Mouse (Mus musculus): ENCODE measurements around the gene Dus2.

Gene Dus2

DNA sequence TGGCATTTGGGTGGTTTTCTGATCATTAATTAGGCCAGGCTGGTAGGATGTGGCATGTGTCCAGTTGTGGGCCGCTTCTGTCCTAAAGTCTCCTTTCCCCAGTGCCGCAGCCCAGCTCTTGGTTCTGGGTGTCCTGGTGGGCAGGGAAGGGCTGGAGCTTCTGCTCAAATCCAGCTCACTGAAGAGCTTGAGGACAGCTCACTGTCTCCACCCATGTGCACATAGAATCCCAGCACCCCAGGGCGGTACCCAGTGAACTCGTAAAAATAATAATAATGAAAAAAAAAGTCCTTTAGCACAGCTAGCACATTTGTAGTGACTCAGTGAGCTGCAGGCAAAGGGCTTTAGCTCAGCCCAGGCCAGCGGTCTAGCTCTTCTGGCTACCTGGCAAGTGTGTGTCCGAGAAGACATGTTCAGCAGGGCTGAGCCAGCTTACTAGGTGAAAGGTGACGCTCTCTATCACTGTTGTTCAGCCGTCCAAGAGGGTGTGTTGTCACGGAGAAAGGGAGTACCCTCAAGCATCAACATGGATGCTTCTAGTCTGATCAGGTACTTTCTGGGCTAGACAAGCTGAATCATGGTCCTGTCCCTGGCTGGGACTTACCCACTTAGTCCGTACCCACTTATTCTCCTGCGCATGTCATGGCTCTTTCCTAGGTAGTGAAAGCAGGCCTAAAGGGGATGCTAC lies 55.9 kb downstream of the Dus2 start:
- DNase-seq, result no peak

DNA sequence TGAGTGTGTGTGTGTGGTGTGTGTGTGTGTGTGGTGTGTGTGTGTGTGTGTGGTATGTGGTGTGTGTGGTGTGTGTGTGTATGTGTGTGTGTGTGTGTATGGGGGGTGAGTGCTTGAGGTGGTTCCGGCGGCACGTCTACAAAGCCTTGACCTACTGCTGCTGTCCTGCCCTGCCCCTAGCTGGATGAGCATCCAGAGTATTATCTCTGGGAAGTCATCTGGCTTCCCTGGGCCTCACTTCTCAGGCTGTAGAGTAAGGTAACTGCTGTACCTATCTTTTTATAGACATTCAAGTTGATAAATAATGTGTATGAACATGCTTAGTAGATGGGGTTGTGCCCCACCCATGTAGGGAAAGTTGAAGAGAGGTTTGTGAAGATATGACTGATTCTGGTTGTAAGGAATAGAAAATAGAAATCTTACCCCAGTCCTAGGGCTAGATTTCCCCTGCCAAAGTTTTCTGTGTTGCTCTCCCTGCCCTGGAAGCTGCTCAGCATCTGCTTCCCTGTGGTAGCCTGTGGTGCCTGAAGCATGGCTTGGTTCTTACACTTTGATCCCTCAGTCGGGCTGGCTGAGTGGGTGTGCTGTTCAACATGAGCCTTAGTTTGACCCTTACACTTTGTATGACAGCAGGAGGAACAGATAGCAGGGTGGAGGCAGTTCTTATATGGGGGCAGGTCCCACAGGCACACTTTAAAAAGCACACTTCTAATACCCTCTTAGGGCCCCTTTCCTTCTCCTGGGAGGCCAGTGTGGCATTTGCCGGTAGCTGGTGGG lies 56.9 kb downstream of the Dus2 start:
- DNase-seq, result no peak

DNA sequence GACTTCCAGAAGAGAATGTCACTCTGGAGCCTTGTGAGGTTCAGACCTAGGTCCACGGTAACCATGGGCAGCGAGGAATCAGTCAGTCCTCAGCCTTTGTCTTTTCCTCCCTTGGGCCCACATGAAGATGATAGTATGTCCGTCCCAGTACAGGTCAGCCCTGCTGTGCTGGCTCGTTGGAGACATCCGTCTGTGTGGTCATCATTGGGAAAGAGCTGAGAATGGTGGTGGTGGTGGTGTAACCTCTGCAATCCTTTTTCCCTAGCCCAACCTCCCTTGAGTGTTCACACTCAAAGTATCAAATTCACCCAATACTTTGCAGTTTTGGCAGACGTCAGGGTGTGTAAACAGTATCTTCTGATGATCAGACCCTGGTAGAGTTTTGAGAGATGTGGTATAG lies 58.7 kb downstream of the Dus2 start:
- no peak for DNase-seq

DNA sequence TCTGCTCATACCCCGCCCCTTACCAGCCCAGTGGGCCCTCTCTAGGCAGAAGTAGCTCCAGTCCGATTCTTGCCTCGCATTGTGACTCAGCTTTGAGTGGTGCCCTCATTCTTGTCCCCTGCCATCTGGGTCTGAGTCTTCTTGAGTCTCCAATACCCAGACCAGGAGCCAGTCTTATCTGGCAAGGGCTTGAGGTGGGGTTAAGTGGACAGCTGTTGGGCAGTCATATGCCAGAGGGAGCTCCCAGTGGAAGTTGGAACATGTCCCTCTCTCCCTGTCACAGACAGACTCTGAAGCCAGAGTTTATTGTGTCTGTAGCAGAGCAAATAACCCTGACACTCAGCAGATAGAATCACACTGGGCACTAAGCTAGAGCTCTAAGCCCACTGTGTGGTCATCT lies 59.9 kb downstream of the Dus2 start:
- DNase-seq, result no peak

DNA sequence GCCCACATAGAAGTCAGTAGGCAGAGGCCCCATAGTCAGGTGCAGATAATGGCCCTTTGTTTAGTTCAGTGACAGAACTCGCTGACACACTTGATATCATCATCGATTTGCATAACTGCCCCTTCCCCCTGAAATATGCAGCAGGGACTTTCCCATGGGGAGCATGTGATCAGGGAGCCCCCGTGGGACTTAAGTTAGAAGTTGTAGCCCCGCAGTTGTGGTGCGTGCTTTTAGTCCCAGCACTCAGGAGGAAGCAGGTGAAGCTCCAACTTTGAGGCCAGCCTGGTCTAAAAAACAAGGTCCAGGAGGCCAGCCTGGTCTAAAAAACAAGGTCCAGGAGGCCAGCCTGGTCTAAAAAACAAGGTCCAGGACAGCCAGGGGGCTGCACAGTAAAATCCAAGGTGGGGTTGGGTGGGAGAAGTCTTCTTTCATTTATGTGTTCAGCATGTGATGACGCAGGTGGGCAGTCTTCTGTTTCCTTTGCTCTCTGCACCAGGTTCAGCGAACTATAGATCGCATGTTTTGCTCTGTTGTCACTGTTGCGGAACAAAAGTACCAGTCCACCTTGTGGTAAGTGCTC lies 61.5 kb downstream of the Dus2 start:
- no peak for DNase-seq

DNA sequence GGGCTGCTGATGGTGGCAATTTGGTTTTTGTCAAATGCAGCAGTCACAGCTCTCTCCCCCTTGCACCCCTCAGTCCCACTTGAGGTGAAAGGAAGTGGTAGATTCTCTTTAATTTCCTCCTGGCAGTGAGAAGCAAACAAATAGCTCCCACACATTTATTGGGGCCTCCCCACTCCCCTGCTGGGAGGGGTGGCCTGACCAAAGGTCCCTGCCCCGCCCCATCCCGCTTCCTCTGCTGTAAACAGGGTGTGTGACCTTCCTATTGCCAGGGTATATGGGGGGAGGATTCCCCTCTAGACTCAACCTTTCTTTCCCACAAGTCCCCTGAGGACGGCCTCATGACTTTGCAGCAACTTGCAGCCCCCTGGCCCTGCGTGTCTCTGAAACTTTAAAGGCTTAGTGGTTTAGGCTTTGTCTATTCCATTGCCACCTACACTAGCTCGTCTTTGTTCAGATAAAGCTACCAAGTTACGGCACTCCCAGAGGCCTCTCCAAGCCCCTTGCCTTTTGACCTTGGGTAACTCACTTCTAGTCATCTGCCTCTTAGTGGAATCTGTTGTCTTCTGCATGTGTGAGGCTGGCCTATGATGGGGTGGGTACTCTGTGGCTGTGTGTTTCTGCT lies 63.2 kb downstream of the Dus2 start:
- DNase-seq, result no peak

DNA sequence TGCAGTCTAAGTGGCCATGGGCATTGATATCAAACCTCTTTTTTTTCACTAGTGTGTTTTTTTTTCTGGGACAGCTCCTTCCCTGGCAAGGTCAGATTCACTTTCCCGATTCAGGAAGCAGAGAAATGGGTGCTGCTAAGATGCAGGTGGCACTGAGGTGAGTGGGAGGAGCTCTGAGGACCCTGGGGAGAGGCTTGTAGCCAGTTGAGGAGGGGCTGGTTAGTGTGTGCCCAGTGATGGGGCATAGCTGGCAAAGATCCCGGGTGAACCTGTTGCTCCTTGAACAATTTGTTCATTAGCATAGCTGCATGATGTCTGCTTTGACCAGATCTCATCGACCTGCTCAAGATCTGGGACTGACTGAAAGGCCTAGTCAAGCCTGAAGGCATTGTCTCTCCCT lies 63.9 kb downstream of the Dus2 start:
- no peak for DNase-seq

DNA sequence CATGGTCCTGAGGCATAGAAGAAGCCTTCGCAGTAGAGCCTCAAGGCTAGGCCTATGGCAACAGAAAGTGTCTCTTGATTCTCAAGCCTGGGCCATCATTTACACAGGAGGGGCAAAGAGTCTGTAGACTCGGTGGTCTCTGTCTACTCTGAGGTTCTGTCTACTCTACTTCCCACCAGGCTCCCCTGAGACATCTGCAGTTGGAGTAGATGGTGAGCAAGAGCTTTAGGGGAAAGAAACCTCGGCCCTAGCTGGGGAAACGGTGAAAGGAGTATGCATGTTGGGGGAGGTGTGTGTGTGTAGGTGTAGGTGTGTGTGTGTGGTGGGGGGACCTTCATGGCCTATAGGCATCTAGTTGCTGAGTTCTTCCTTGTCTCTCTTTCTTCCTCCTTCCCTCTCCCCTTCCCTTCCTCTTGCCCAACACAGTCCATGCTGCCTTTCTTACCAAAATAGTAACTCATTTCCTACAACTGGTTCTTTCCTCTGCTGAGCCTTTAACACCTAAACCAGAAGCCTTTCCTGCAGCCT lies 65.4 kb downstream of the Dus2 start:
- no peak for DNase-seq

DNA sequence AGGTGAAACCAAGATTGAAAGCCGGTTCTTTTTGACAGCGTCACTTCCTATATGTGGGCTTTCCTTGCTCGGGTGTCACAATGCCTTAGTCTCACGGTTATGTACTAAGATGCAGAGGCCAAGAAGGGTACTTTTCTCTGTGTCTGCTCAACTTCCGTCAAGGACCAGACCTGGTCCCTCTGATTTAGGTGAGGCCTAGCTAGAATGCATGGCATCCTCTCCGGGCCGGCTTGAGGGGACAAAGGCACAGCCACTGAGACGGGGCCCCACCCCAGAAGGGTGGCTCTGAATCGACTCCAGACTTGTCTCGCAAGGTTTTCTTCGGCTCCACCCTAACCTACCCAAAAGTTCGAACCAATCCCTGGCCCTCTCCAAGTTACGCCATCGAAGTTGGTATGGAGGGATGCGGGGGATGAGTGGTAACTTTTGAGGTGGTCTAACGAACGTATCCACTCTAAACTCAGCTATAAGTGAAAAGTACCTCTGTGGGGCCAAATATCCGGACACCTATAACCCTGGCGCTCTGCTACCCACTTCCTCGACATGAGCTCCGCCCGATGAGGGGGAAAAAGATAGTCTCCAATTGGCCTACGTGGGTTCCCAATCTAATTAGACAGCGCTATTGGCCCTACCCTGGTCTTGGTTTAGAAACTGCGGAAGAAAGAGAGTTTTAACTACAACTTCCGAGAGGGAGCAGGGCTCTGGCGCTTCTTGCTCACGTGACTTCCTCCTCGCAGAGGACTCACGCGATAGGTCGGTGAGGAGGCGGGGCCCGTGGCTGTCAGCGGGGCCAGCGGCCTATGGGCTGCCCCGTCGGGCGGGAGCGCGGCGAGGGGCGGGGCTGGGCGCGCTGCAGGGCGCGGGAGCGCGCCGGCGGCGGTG lies 67.8 kb downstream of the Dus2 start, which contains the start of gene Nfatc3:
Gene Nfatc3, plus strand, starts transcription at position 110 of the 882 bp plus-strand sequence.
- DNase-seq, result peak; percentile 96

DNA sequence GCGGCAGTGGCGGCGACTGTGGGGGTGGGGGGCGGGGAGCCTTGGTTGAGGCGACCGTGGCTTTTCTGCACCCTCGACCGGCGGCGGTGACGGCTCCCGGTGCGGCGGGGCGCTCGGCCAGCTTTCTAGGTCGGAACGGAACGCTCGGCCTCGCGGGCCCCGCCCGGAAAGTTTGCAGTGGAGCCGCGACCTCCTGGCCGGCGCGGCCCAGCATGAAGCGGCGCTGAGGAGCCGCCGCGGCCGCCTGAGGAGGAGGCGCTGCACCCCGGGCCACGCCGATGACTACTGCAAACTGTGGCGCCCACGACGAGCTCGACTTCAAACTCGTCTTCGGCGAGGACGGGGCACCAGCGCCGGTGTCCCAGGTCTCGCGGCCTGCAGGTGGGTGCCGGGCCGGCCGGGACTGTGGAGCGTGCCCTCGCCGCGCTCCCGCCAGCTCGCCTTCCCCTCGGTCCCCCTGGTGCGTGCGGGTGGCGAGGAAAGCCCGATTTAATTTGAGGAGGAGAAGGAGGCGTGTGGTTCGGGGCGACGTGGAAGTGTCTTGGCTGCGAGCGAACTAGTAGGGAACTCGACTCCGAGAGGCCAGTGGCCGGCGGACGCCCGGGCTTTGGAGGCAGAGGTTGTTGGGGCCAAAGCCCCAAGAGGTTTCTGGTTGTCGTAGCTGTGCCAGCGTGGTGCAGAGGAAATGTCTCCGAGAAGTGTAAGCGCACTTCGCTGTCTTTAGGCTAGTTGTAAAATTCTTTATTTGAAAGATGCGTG lies 68.7 kb downstream of the Dus2 start:
- DNase-seq, result no peak

DNA sequence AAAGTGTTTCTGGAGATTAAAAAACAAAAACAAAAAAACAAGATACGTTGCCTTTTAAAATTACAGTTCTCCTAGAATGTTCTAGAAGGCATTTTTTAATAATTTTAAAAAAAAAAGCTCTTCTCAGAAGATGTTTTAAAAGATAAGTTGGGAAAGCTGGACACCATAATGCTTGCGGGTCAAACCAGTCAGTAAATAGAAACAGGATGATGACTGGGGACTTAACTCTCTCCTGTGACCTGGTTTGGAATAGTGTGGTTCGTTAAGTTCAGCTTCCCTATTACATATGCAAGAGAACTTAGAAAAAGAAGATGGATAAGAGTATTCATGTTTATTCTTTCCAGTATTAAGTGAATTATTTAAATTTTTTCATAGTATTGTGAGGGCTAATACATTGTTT lies 69.4 kb downstream of the Dus2 start:
- DNase-seq, result no peak

DNA sequence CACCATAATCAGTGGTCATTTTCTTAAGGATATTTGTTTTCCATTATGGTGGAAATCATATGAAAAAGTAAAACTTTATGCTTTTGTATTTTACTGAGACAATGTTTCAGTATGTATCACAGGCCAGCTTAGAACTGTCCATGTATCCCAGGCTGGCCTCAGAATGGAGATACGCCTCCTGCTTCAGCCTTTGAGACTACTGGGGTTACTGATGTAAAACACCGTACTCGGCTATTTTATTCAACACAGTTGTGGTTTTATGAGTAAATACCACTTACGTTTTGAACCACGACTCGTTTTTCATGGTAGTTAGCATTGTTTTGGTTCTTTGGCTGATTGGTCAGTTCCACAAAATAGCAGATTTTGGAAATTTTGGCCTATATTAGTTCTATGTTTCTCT lies 70.5 kb downstream of the Dus2 start:
- DNase-seq, result no peak

DNA sequence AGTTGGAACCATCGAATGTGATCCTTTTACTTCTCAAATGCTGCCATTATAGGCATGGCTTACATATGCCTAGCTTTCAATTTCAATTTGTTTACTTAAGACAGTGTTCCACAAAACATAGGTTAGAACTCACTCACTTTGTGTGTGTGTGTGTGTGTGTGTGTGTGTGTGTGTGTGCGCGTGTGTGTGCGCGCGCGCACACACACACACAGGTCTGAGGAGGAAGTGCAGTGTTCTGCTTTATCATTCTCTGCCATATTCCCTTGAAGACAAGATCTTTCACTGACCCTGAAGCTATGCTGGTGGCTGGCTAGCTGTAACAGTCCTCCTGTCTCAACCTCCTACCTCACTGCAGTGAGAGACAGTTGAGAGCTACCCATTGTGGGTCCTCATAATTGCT lies 71.9 kb downstream of the Dus2 start:
- no peak for DNase-seq

DNA sequence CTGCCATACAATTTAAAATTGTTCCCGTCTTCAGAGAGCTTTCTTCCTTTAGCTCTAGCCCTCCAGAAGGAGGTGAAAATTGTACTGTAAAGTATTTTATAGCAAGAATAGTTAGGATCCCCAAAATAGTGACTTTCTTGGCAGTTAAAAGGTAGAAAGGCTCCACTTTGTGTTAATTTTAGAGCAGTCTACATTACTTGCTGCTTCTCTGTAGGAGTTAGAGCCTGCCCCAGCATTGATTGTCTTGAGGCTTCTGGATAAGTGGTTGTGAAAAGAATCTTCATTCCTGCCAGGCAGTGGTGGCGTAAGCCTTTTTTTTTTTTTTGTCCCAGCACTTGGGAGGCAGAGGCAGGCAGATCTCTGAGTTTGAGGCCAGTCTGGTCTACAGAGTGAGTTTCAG lies 75.6 kb downstream of the Dus2 start:
- DNase-seq, result no peak

DNA sequence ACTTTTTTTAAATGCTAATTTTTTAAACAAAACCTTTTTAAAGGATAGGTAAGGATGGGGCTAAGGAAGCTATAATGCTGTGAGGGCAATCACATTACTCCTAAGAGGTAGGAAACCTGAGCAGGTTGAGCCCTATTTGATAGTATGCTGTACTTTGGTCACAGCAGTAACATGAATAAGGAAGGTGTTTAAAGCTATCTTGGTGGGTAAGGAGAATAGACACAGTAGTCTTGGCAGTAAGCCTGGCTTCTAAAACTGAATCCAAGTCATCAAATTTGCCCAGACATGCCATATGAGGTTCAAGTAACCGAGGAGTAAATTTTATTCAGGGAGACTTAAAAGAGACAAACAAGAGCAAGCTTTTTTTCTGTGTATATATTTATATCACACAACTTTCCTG lies 78.4 kb downstream of the Dus2 start:
- DNase-seq, result no peak

DNA sequence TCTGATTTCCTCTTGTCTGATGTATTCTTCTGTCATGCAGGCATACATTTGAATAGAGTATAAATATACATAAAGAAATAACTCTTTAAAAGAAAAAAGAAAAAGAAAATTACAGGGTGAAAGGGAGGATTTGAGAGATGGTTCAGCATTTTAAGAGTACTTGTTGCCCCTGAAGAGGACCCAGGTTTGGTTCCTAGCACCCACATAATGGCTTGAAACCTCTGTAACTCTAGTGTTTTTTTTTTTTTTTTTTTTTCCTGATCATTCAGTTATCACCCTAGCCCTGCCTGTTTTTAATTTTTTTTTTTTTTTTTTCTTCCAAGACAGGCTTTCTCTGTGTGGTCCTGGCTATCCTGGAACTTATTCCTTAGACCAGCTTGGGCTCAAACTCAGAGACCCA lies 81.0 kb downstream of the Dus2 start:
- DNase-seq, result no peak

DNA sequence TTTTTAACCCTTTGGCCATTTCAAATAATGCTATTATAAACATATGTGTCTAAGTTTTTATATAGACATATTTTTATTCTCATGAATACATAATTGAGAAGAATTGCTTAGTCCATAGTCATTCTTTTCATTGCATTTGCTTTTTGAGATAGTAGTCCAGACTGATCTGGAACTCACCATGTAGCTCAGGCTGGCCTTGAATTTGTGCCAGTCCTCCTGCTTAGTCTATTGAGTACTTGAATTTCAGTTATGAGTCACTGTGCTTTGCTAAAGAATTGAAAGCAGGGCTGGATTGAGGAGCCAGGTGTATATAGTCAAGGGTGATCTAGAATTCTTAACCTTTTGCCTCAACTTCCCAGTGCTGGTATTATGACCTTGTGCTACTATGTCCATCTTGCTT lies 83.1 kb downstream of the Dus2 start:
- DNase-seq, result no peak

DNA sequence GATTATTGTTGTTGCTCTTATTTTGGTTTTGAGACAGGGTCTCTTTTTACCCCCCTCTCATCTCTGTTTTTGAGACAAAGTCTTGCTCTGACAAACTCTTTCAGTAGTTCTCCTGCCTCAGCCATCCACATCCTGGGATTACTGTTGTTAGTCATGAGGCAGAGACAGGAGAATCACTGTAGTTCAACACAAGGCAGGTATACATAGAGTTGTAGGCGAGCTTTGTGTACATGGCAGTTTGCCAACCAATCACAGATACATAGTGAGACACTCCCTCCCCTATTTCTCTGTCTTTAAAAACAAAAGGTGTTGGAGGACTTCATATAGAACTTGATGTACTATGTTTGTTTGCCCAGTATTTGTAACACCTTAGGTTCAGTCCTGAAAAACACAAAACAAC lies 83.5 kb downstream of the Dus2 start:
- no peak for DNase-seq

DNA sequence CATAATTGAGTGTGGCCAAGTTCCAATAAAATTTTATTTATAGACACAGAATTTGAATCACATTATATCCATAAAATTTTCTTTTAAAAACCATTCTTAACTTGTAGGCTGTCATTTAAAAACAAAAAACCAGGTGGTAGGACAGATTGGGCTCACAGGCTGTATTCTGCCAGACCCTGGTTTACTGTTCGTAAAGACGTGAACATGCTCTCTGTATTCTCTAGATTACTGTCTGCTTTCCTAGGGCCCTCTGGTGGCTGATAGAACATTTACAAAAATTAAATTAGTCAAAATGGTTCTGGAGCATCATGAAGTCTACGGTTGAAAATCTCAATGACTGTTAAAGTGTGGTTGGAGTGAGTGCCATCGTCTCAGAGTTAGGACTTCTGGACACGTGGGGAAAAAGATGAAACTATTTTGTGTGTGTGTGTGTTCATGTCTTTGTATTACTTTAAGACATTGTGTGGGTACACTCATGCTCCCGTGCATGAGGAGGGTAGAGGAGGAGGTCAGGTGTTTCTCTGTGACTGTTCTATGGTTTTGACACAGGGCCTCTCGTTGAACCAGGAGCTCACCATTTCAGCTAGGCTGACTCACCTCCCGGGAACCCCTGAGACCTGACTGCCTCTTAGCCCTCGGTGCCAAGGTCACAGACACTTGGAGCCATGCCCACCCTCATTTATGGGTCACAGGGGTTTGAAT lies 84.2 kb downstream of the Dus2 start:
- DNase-seq, result peak; percentile 25

DNA sequence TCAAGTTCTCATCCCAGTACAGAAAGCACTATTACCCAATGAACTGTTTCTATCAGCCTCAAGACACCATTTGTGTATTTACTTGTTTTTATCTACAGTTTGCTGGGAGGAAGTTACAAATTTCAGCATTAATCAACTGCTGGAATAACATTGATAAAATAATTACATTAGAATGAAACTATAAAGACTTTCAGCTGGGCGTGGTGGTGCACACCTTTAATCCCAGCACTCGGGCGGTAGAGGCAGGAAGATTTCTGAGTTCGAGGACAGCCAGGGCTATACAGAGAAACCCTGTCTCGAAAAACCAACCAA lies 84.7 kb downstream of the Dus2 start:
- no peak for DNase-seq

DNA sequence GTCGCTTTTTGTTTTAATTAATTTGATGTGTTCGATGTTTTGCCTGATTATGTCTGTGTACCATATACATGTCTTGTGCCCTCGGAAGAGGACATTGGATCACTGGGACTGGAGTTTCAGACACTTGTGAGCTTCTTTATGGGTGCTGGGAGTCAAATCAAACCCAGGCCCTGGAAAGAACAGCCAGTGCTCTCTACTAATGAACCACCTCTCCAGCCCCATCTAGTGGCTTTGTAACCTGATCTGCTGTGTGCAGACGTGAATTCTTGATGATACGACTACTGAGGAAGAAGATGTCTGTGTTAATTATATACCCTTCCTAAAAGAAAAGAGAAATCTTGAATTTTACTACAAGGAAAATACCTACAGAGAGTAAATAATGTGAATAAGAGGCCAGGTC lies 85.5 kb downstream of the Dus2 start:
- no peak for DNase-seq

Data from cerebellum, adult 11-12 months (tissue).